In genomic region chr4:39991851-39992250, GRCm38 (mm10) we compare ENCODE assay signal across 15 mouse cellular contexts.
DNase-seq lines count a peak whose midpoint lies in the region.
"Had no signal": no experiment of that assay in that cellular context is flagged by ENCODE, and none has a peak within 500 bp of the region (broad histone marks: within the 10 kb centered on the region; RNA-seq: fewer than 3 reads in every experiment).

No protein-coding gene starts in this region.

- DNase-seq in frontal cortex, adult 2 months (ENCODE audit: extremely low spot score in 1 of 2, low spot score in 1 of 2) = peak; percentile 58 to 66
- no peak for DNase-seq in frontal cortex, postnatal 25 days (ENCODE audit: low spot score in 2 of 2)
- peak; percentile 21 for DNase-seq in right cerebral cortex, postnatal 25 days
- no peak for DNase-seq in right cerebral cortex, adult 2 months (ENCODE audit: low spot score in 2 of 2)
- peak; percentile 28 to 43 for DNase-seq in left cerebral cortex, postnatal 36 days (ENCODE audit: low spot score in 2 of 2)
- no peak for DNase-seq in kidney, postnatal 36 days
- no peak for DNase-seq in urinary bladder, postnatal 10 days (ENCODE audit: low spot score)
- DNase-seq: adrenal gland, postnatal 10 days; cerebellum, adult 11-12 months; cerebellum, adult 9-10 months; cerebellum, postnatal 36 days; forebrain, postnatal 0 days; gastrocnemius, postnatal 14 days; heart, adult 2 months; heart, postnatal 14 days had no signal

- intact Hi-C loops in left cerebral cortex, postnatal 36 days (cut with DNase I) = loop anchor here (10.0 kb wide), 1 partner anchor 777 kb away; no protein-coding TSS in a partner anchor

Comparison
In these comparisons a context has a peak if more than half of its experiments do, and no peak if none do; other contexts are left out.
1. DNase-seq: peak in frontal cortex, adult 2 months (2 of 2), right cerebral cortex, postnatal 25 days (single experiment) and left cerebral cortex, postnatal 36 days (2 of 2); none in frontal cortex, postnatal 25 days (0 of 2), right cerebral cortex, adult 2 months (0 of 2), kidney, postnatal 36 days (0 of 2) and urinary bladder, postnatal 10 days (single experiment).